Mouse (Mus musculus) skeletal muscle tissue, adult 2 months (tissue): ENCODE measurements at regions not wholly inside any gene's neighbourhood (a gene's known extent, or its start where the extent isn't known, plus 50 kb on each side); places are given as distances from the start of the nearest gene placed in this dataset.
A peak's percentile ranks its signal among the peaks of the same experiment; 100 is the strongest.

ENCODE experiments used
- DNase-seq: peaks from one replicate; pipeline ENCODE4 v3.0.0-alpha.2; 2012; ENCODE audit warnings: low read depth, low spot score

GRCm38 (mm10) chr6:51057229-51057628, 375.2 kb upstream of the Nfe2l3 start:
- no peak for DNase-seq

GRCm38 (mm10) chr6:51059923-51060847, 372.3 kb upstream of the Nfe2l3 start:
- DNase-seq = no peak

GRCm38 (mm10) chr6:51060848-51061535, 371.5 kb upstream of the Nfe2l3 start:
- no peak for DNase-seq

- DNase-seq = no peak
Measured at GRCm38 (mm10) chr6:51065156-51065555, 367.3 kb upstream of the Nfe2l3 start.

- DNase-seq = no peak
Measured at GRCm38 (mm10) chr6:51067332-51067731, 365.1 kb upstream of the Nfe2l3 start.

- DNase-seq = no peak
Measured at GRCm38 (mm10) chr6:51069945-51070344, 362.5 kb upstream of the Nfe2l3 start.

GRCm38 (mm10) chr6:51071243-51071642, 361.2 kb upstream of the Nfe2l3 start:
- no peak for DNase-seq

- no peak for DNase-seq
Measured at GRCm38 (mm10) chr6:51075026-51075425, 357.4 kb upstream of the Nfe2l3 start.

- no peak for DNase-seq
Measured at GRCm38 (mm10) chr6:51076861-51077768, 355.4 kb upstream of the Nfe2l3 start.

GRCm38 (mm10) chr6:51077769-51078096, 354.7 kb upstream of the Nfe2l3 start:
- no peak for DNase-seq

- DNase-seq = no peak
Measured at GRCm38 (mm10) chr6:51078353-51078966, 354.0 kb upstream of the Nfe2l3 start.

GRCm38 (mm10) chr6:51078967-51079355, 353.5 kb upstream of the Nfe2l3 start:
- DNase-seq = no peak

GRCm38 (mm10) chr6:51081056-51081455, 351.4 kb upstream of the Nfe2l3 start:
- peak; percentile 70 for DNase-seq

- DNase-seq = no peak
Measured at GRCm38 (mm10) chr6:51084656-51085055, 347.8 kb upstream of the Nfe2l3 start.

- no peak for DNase-seq
Measured at GRCm38 (mm10) chr6:51085547-51085946, 346.9 kb upstream of the Nfe2l3 start.

GRCm38 (mm10) chr6:51086347-51086746, 346.1 kb upstream of the Nfe2l3 start:
- DNase-seq = no peak

GRCm38 (mm10) chr6:51087806-51088205, 344.7 kb upstream of the Nfe2l3 start:
- no peak for DNase-seq

GRCm38 (mm10) chr6:51088641-51089372, 343.7 kb upstream of the Nfe2l3 start:
- no peak for DNase-seq

GRCm38 (mm10) chr6:51093196-51093595, 339.3 kb upstream of the Nfe2l3 start:
- DNase-seq = no peak

GRCm38 (mm10) chr6:51094304-51094703, 338.2 kb upstream of the Nfe2l3 start:
- DNase-seq = no peak

GRCm38 (mm10) chr6:51097488-51097887, 335.0 kb upstream of the Nfe2l3 start:
- peak; percentile 27 for DNase-seq
